Comparison of ENCODE assay signal across 19 mouse cellular contexts in genomic region chr6:73624211-73624610, GRCm38 (mm10).
A peak's percentile ranks its signal among the peaks of the same experiment; 100 is the strongest.
DNase-seq lines count a peak whose midpoint lies in the region; ATAC-seq and TF ChIP-seq lines count a peak whose summit lies in the region.
"Had no signal": no experiment of that assay in that cellular context is flagged by ENCODE, and none has a peak within 500 bp of the region (broad histone marks: within the 10 kb centered on the region; RNA-seq: fewer than 3 reads in every experiment).

No protein-coding gene starts in this region.

- no peaks in the 10 kb centered on the region for H3K9me3 ChIP-seq in heart, embryonic 12.5 days (replicated peaks)
- H3K9me3 ChIP-seq in kidney, embryonic 16.5 days (ENCODE audit: low read length) = no peaks in the 10 kb centered on the region
- H3K9me3 ChIP-seq: embryonic facial prominence, embryonic 15.5 days; forebrain, embryonic 12.5 days; heart, embryonic 10.5 days; hindbrain, embryonic 10.5 days; intestine, embryonic 15.5 days had no signal

- no peak for TF ChIP-seq POLR2A in cerebellum, adult 2 months (IDR thresholded peaks at IDR 0.05; ENCODE audit: borderline replicate concordance, insufficient read depth, low read length)

- no peaks in the 10 kb centered on the region for H3K36me3 ChIP-seq in heart, embryonic 12.5 days
- no peaks in the 10 kb centered on the region for H3K36me3 ChIP-seq in kidney, embryonic 16.5 days (ENCODE audit: insufficient read depth, low read length)
- H3K36me3 ChIP-seq: embryonic facial prominence, embryonic 15.5 days; forebrain, embryonic 12.5 days; heart, embryonic 10.5 days; hindbrain, embryonic 10.5 days; intestine, embryonic 15.5 days had no signal

- no peaks in the 10 kb centered on the region for H3K27me3 ChIP-seq in cerebellum, adult 2 months (ENCODE audit: control insufficient read depth, insufficient read depth, low read length)
- H3K27me3 ChIP-seq in heart, embryonic 12.5 days (replicated peaks) = no peaks in the 10 kb centered on the region
- no peaks in the 10 kb centered on the region for H3K27me3 ChIP-seq in kidney, embryonic 16.5 days (ENCODE audit: insufficient read depth, low read length)
- H3K27me3 ChIP-seq: CH12.LX; embryonic facial prominence, embryonic 15.5 days; intestine, embryonic 15.5 days had no signal

- intact Hi-C loops in left cerebral cortex, postnatal 10 days (cut with DNase I) = no loop called here

- no peak for ATAC-seq in heart, embryonic 12.5 days (ENCODE audit: insufficient number of reproducible peaks, low FRiP score)
- no peak for ATAC-seq in kidney, embryonic 16.5 days (ENCODE audit: low FRiP score, low TSS enrichment)
- ATAC-seq: intestine, embryonic 15.5 days had no signal

- DNase-seq in cerebellum, adult 11 months = peak; percentile 56
- DNase-seq in cerebellum, adult 2 months = peak; percentile 52 to 70
- peak; percentile 26 to 48 for DNase-seq in cerebellum, postnatal 10 days
- DNase-seq in left cerebral cortex, postnatal 10 days (ENCODE audit: extremely low spot score in 1 of 2, low spot score in 2 of 2) = no peak
- DNase-seq: adrenal gland, adult 2 months; adrenal gland, postnatal 25 days; embryo, embryonic 11 days; gastrocnemius, postnatal 10 days; heart, adult 18-20 months; kidney, adult 18-20 months had no signal

- H3K4me2 ChIP-seq in heart, embryonic 12.5 days = no peak overlapping the region
- H3K4me2 ChIP-seq in kidney, embryonic 16.5 days (replicated peaks; ENCODE audit: low read depth, low read length) = no peak overlapping the region
- H3K4me2 ChIP-seq: embryonic facial prominence, embryonic 15.5 days; forebrain, embryonic 12.5 days; hindbrain, embryonic 14.5 days; intestine, embryonic 15.5 days had no signal

- H3K4me1 ChIP-seq in cerebellum, adult 2 months (ENCODE audit: control insufficient read depth, insufficient read depth, low read length) = no peaks in the 10 kb centered on the region
- H3K4me1 ChIP-seq in heart, embryonic 12.5 days (replicated peaks) = no peaks in the 10 kb centered on the region
- H3K4me1 ChIP-seq in kidney, embryonic 16.5 days (ENCODE audit: insufficient read depth, low read length) = no peaks in the 10 kb centered on the region
- H3K4me1 ChIP-seq: embryonic facial prominence, embryonic 15.5 days; forebrain, embryonic 12.5 days; heart, embryonic 10.5 days; hindbrain, embryonic 10.5 days; intestine, embryonic 15.5 days had no signal

- no peak overlapping the region for H3K4me3 ChIP-seq in cerebellum, adult 2 months (replicated peaks; ENCODE audit: insufficient read depth, low read depth, low read length)
- no peak overlapping the region for H3K4me3 ChIP-seq in heart, embryonic 12.5 days
- no peak overlapping the region for H3K4me3 ChIP-seq in kidney, embryonic 16.5 days (ENCODE audit: low read length)
- H3K4me3 ChIP-seq: embryonic facial prominence, embryonic 15.5 days; forebrain, embryonic 12.5 days; heart, embryonic 10.5 days; hindbrain, embryonic 10.5 days; intestine, embryonic 15.5 days had no signal

- H3K9ac ChIP-seq in heart, embryonic 12.5 days = no peak overlapping the region
- H3K9ac ChIP-seq in kidney, embryonic 16.5 days (replicated peaks; ENCODE audit: low read length) = no peak overlapping the region
- H3K9ac ChIP-seq: embryonic facial prominence, embryonic 15.5 days; forebrain, embryonic 12.5 days; hindbrain, embryonic 14.5 days; intestine, embryonic 15.5 days had no signal

- 21% methylated on average over 1 of the region's 1 CpGs for WGBS in cerebellum, adult 2 months
- WGBS in heart, embryonic 12.5 days = 76% methylated on average over 1 of the region's 1 CpGs
- 72% methylated on average over 1 of the region's 1 CpGs for WGBS in kidney, embryonic 16.5 days

- no peak overlapping the region for H3K27ac ChIP-seq in cerebellum, adult 2 months (ENCODE audit: insufficient read depth, low read length)
- H3K27ac ChIP-seq in heart, embryonic 12.5 days (ENCODE audit: poor library complexity, severe bottlenecking) = no peak overlapping the region
- no peak overlapping the region for H3K27ac ChIP-seq in kidney, embryonic 16.5 days (ENCODE audit: low read length)
- H3K27ac ChIP-seq: embryonic facial prominence, embryonic 15.5 days; forebrain, embryonic 12.5 days; heart, embryonic 10.5 days; hindbrain, embryonic 10.5 days; hindbrain, embryonic 14.5 days; intestine, embryonic 15.5 days had no signal

- TF ChIP-seq CTCF in cerebellum, adult 2 months (IDR thresholded peaks at IDR 0.05; ENCODE audit: borderline replicate concordance, insufficient read depth, low read depth, low read length) = no peak

Comparison
In these comparisons a context has a peak if more than half of its experiments do, and no peak if none do; other contexts are left out.
1. DNase-seq: peak in cerebellum, adult 11 months (single experiment), cerebellum, adult 2 months (2 of 2) and cerebellum, postnatal 10 days (2 of 2); none in left cerebral cortex, postnatal 10 days (0 of 2).